Mouse (Mus musculus): ENCODE measurements around the gene Kbtbd3.
A peak's percentile ranks its signal among the peaks of the same experiment; 100 is the strongest.

Kbtbd3 gene

DNA sequence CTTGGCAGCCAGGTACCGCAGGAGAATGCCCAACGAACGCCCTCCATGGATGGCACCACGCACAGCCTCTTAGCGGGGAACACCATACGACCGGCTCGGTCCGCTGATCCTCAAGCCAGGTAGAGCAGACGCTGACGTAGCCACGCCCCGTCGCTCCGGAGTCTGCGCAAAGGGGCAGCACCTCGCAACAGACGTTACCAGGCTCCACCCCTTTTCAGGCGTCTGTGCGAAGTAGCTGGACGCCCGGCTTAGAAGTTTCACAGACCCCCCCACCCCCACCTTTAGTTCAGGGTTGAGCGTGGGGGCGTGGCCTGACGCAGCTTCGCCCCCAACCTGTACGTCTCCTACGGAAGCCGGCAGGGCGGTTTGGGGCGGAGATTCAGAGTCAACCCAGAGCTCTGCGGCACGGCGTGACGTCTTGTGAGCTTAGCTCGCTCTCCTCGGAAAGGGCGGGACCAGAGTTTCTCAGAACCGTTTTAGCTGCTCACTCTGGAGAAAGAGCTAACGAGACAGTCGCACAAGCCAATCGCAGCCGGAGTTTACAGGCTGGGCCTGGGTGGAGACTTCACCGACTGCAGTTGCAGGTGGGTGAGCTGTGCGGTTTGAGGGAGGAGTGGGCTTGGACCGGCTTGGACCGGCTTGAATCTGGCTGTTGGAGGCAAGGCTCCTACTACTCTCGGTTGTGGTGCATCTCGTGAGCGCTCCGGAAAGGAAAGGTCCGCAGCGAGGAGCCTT is at the start of gene Kbtbd3, which contains the start of gene Aasdhppt:
Gene Kbtbd3 (plus strand): TSS at position 483 of the 735 bp plus-strand sequence.
Gene Aasdhppt (minus strand): TSS at position 121 of the 735 bp plus-strand sequence.
- DNase-seq (ENCODE audit: inconsistent age in 2 of 2, low spot score in 1 of 2) = peak; percentile 99 to 100

DNA sequence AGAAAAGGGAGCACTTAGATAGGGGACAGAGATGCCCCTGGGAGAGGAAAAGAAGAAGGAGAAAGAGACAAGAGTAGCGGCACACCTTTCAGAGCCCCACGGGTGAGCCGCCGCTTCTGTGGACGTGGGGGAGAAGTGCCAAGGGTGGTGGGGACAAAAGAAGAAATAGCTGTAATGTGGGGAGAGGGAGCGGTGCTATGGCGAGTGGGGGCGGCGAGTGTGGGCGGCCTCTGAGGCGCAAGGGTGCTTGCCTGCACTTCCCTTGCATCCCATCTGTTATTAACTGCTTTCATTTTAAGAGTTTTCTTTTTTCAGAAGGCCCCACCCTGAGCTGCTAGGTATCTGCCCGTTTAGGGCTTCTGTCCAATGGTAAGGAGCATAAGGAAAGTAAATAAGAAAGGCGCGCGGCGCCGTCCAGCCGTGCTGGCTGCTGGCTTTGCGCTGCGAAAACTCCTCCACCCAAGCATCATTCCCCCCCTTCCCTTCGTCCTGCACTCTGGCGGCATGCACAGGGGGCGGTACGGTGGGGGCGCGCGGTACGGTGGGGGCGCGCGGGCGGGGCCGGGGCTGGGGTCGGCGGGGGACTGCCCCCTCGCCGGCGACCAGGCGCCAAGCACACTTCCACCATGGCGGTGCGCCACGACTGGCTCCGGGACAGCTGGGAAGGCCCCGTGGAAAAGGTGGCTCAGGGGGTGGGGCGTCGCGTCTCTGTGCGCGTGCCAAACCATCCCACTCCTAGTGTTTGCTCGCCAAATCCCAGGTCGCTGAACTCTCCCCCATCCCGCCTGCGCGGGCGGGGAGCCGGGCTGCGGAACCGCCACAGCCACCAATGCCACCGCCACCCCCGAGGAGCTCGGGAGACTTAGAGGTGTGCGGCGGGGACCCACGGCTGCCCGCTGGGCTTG is 49.5 kb upstream of the Kbtbd3 start:
- no peak for DNase-seq (ENCODE audit: inconsistent age in 2 of 2, low spot score in 1 of 2)

DNA sequence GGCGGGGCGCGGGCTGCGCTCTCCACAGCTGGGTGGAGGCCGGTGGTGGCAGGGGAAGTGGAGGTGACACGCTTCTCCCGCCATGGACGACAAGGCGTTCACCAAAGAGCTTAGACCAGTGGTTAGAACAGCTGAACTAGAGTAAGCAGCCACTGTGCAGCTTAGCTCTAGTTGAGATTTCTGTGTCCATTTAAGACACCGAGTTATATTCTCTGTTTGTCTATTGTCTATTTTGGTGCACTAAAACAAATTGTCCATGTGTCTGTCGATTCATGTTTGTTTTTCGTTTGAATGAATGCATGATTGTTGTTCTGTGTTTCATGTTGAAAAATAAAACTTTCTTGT is 48.9 kb upstream of the Kbtbd3 start:
- no peak for DNase-seq (ENCODE audit: inconsistent age in 2 of 2, low spot score in 1 of 2)

DNA sequence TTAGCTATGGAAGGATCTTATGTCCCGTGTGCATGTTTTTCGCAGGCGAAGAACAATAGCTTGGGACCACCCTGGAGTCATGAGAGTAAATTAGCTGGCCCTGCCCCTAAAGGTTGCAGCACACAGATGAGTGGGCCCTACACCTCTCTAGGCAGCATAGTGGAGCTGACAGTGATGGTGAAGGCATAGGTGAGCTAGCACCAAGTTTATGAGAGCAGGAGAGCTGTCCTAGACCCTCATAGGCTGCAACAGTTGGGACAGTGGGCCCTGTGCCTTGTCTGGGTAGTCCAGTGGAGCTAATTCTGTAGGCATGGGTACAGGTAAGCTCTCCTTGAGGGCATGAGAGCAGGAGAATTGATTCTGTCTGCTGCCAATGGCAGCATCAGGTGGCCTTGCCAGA is 42.8 kb upstream of the Kbtbd3 start:
- no peak for DNase-seq (ENCODE audit: inconsistent age in 2 of 2, low spot score in 1 of 2)

DNA sequence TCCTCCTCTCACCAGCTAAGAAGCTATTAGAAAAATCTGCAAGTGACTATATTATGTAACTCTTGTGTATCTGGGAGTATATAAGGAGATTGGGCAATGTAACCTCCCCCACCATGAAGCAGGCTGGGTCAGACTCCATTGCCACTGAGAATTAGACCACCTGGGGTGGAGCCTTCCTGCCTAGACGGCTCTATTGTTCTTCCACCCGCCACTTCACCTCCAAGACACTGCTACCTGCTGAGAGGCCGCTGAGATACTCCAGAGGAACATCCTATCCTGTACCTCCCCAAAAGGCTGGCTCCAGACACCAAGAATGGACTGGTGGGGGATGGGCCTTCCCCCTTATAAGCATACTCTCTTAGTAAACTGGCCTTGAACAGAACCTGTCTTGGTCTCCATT is 25.8 kb upstream of the Kbtbd3 start:
- no peak for DNase-seq (ENCODE audit: inconsistent age in 2 of 2, low spot score in 1 of 2)

DNA sequence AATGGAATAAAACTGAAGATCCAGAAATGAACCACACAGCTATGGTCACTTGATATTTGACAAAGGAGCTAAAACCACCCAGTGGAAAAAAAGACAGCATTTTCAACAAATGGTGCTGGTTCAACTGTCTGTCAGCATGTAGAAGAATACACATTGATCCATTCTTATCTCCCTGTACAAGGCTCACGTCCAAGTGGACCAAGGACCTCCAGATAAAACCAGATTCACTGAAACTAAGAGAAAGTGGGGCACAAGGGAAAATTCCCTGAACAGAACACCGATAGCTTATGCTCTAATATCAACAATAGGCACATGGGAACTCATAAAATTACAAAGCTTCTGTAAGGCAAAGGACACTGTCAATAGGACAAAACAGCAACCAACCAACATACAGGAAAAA is 9.2 kb upstream of the Kbtbd3 start:
- DNase-seq (ENCODE audit: inconsistent age in 2 of 2, low spot score in 1 of 2) = peak; percentile 28 to 66

DNA sequence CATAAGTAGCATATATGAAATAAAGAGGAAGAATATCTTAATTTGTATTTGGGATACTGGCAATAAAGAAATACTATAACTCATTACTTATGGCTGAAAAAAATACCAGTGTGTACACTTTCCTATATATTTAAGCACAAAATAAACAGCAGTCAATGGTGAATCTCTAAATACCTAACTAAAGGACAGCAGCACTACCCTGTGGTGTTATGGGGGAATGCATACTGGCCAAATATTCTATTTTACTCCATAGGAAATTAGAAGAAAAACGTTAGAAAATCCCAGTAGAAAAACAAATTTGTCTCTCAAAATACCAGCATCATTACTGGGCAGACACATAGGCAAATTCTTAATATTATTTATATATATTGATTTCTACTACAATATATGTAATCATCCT is 4.8 kb upstream of the Kbtbd3 start:
- no peak for DNase-seq (ENCODE audit: inconsistent age in 2 of 2, low spot score in 1 of 2)

DNA sequence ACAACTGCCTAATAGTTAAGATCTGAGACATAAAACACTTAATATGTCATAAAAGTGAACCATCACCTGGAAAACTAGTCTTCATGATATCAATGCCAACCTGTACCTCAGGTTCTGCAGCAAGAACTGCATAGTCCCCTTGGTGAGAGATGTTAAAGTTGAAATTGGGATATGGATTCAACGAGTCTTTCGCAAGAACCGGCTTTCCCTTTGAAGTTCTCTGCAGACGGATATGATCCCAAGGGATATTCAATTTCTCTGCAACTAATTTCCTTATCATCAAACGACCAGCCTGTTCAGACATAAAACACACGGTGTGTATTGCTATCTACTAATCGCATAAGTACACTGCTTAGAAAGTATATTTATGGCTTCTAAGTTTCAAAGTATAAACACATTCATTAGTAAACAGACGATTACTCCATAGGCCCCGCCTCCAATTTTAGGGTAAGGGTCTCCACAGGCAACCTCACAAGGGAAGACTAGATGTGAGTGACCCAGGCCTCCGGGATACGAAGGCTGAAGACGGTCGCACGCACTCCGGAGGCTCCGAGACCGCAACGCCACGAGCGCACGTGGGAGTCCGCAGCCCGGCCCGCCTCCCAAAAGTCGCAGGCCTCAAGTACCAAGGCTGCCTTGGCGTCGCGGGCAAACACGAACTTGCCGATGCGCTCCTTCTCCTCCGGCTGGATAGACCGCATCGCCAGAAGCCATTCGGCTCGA is 844 bp upstream of the Kbtbd3 start:
- peak in 1 of 2 experiments; percentile 6 for DNase-seq (ENCODE audit: inconsistent age in 2 of 2, low spot score in 1 of 2)

DNA sequence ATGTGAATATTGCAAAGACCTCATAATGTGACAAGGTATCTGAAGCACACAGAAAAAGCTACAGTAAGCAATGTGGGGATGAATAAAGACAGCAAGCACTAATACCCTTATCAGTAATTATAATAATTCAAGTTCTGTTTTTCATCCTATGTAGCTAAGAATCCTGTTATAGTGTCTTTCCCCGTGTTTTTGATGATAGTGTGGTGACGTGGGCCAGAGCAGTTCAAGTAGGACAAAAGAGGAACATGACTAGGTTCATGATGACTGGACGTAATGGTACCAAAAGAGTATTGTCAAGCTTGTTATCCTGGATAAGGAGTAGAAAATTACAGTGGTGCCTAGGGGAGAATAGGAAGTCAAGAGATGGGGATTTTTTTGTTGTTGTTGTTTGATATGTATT is 1.1 kb downstream of the Kbtbd3 start:
- peak in 1 of 2 experiments; percentile 30 for DNase-seq (ENCODE audit: inconsistent age in 2 of 2, low spot score in 1 of 2)

DNA sequence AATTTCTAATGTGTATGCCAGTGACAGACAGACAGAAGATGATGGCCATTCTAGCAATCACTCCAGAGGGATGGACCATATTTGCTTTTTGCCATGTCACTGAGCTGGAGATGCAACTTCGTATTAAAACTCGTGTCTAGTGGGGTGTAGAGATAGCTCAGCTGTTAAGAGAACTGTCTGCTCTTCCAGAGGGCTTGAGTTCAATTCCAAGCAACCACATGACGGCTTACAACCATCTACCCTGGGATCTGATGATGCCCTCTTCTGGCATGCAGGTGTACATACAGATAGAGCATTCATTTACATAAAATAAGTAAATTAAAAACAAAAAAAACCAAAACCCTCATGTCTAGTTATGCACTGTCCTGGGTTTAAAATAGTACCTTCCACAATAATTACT is 1.5 kb downstream of the Kbtbd3 start:
- DNase-seq (ENCODE audit: inconsistent age in 2 of 2, low spot score in 1 of 2) = peak in 1 of 2 experiments; percentile 19

DNA sequence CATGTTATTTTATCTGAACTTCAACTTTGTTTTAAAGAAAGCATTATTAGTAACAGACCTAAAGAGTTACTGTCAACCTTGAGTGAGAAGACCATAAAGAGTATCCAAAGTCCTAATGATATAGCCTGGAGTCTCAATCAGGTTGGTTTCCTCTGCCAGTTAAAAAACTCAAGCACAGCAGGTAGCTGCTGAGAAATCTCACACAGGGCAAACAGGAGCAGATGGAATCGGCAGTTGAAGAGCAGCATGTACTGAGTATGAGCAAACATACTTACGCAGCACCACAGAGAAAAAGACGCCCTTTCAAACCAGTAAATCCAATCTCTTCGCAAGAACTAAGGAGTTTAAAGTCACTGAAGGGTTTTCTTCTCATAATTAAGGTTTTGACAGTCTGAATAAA is 4.3 kb downstream of the Kbtbd3 start:
- no peak for DNase-seq (ENCODE audit: inconsistent age in 2 of 2, low spot score in 1 of 2)

DNA sequence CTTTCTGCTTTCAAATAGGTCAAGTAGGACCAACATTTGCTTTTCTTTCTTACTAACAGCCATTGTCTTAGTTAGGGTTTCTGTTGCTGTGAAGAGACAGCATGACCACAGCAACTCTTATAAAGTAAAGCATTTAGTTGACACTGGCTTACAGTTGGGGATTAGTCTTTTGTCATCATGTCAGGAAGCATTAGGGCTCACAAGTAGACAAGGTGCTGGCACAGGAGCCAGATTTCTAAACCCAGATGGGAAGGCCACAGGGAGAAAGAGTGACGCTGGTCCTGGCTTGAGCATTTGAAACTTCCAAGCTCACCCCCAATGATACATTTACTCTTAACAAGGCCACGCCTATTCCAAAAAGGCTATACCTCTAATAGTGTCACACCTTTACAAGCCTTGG is 6.1 kb downstream of the Kbtbd3 start:
- no peak for DNase-seq (ENCODE audit: inconsistent age in 2 of 2, low spot score in 1 of 2)

DNA sequence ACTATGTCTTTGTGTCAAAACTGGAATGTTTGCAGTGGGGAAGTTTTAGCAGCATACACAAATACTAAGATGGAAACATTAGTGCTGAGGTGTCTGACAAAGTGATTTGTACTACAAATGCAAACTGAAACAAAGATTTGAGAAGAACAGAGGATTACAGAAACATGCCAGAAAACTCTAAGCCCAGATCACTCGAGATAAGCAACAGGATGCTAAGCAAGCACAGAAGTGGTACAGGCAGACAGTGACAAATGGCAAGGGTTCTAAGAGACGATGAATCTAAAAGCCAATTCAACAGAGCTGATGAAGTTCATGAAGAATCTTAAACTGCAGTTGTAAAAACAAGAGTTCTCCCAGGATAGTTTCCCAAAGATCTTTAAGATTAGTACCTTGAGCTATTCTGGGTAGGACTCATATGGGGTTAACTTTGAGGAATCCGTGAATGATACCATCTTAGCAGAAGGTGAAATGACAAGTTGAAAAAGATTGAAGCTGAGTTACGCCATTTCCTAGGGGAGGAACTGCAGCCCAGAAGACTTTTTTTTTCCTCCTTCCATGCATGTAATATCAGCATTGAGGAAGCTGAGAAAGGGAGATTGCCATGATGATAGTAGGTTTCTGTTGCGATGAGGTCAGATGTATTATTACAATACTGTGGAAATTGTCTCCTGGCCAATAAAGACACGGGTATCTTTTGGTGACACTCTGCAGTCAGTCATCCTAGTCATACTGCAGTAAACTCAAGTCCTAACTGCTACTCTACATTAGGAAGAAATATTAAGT is 9.5 kb downstream of the Kbtbd3 start:
- DNase-seq (ENCODE audit: inconsistent age in 2 of 2, low spot score in 1 of 2) = no peak

DNA sequence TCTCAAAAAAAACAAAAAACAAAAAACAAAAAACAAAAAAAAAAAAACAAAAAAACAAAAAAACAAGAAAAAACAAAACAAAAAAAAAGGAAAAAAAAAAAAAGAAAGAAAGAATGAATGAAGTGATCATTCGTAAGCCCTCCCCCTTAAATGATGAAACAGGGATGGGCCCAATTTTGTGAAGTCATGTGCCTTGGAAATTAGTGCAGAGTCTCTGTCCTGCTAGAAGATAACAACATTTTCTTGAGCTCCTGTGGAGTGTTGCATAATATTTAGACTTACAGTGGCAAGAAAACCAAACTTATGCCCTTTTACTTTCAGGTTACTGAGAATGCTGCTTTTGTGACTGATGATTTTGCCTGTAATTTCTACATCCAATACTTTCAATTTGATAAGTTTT is 43.5 kb downstream of the Kbtbd3 start:
- no peak for DNase-seq (ENCODE audit: inconsistent age in 2 of 2, low spot score in 1 of 2)

DNA sequence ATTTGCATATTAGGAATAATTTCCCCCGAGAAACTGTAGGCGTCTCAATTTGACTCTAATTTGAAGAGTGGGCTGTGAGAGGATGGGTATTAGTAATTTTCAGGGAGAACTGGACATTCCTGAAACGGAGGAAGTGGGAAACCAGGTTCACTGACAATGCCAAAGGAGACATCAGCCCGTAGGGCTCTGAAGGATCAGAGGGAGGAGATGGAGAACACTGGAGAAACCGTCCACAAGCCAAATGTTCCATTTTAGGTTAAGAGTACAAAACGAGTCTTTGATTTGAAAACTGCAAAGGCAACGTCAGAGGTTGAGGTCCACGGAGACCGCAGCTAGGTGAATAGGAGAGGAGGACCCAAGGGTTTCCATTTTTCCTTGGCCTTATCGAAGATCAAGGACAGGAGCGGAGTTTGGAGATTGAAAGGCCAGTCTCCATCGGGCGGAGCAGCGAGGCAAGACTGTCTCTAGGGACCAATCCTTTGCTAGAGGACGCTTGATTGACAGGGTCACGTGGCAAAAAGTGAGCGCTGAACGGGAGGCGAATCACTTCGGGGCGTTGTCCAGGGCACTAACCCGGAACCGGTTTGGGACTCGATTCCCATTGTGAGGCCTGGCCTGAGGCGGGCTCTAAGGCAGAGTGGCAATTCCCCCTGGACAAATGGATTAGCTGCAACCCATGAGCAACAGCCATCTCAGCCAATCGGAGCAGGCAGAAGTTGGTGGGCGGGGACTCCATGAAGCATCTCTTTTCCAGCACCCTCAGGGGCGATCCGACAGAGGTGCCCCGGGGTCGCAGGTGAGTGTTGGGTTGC is 66.4 kb downstream of the Kbtbd3 start, which contains the start of gene Msantd4:
Gene Msantd4 (plus strand): TSS at position 735 of the 812 bp plus-strand sequence.
- peak; percentile 99 for DNase-seq (ENCODE audit: inconsistent age in 2 of 2, low spot score in 1 of 2)

DNA sequence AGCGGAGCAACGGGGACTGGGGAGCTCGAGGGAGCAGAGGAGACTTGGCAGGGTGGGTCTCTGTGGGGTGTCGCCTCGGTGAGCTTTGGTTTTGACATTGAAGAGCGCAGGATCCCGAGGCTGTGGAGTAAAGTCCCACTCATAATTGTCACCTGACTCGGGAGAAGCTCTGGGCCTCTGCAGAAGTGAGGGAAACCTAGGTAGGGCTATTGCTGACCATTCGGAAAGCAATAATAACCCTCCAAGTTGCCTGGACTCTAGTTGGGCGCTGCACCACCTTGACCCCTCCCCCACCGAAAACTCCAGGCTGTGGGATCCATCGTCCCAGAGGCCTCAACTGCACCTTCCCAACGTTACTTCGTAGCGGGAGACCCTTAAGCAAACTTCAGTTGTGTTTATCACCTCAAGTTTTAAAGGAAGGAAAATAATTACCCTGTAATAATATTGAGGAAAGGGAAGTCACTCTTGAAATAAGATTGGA is 67.0 kb downstream of the Kbtbd3 start:
- no peak for DNase-seq (ENCODE audit: inconsistent age in 2 of 2, low spot score in 1 of 2)

All from adrenal gland, adult (tissue).